Mouse (Mus musculus) spleen, adult 12 weeks (tissue): ENCODE results near the gene Ugt1a9.

ENCODE experiments used
- DNase-seq: peaks from one replicate; pipeline ENCODE4 v3.0.0; 2022; ENCODE audit warnings: low spot score

Ugt1a9 gene

GRCm38 (mm10) chr1:88235894-88236415 is 165.4 kb downstream of the Ugt1a9 start:
- DNase-seq, result no peak

GRCm38 (mm10) chr1:88237311-88237710 is 166.7 kb downstream of the Ugt1a9 start:
- DNase-seq, result no peak

GRCm38 (mm10) chr1:88238771-88239170 is 168.2 kb downstream of the Ugt1a9 start:
- DNase-seq, result no peak

- DNase-seq, result no peak
Measured at GRCm38 (mm10) chr1:88240072-88240471, 169.5 kb downstream of the Ugt1a9 start.

- no peak for DNase-seq
Measured at GRCm38 (mm10) chr1:88240579-88240978, 170.0 kb downstream of the Ugt1a9 start.

- DNase-seq, result no peak
Measured at GRCm38 (mm10) chr1:88243861-88244260, 173.3 kb downstream of the Ugt1a9 start.

- no peak for DNase-seq
Measured at GRCm38 (mm10) chr1:88245881-88246280, 175.3 kb downstream of the Ugt1a9 start.

- DNase-seq, result no peak
Measured at GRCm38 (mm10) chr1:88246386-88246785, 175.8 kb downstream of the Ugt1a9 start.

GRCm38 (mm10) chr1:88247660-88248059 is 177.1 kb downstream of the Ugt1a9 start:
- no peak for DNase-seq

- no peak for DNase-seq
Measured at GRCm38 (mm10) chr1:88248658-88249057, 178.1 kb downstream of the Ugt1a9 start.

GRCm38 (mm10) chr1:88249596-88249995 is 179.0 kb downstream of the Ugt1a9 start:
- DNase-seq, result no peak

GRCm38 (mm10) chr1:88250023-88250422 is 179.4 kb downstream of the Ugt1a9 start:
- DNase-seq, result no peak

GRCm38 (mm10) chr1:88253106-88253505 is 182.5 kb downstream of the Ugt1a9 start:
- no peak for DNase-seq

- no peak for DNase-seq
Measured at GRCm38 (mm10) chr1:88253540-88253939, 182.9 kb downstream of the Ugt1a9 start.

GRCm38 (mm10) chr1:88254793-88255465 is 184.3 kb downstream of the Ugt1a9 start:
- DNase-seq, result no peak

GRCm38 (mm10) chr1:88255466-88255857 is 184.9 kb downstream of the Ugt1a9 start:
- DNase-seq, result no peak

- no peak for DNase-seq
Measured at GRCm38 (mm10) chr1:88255989-88256754, 185.6 kb downstream of the Ugt1a9 start.

GRCm38 (mm10) chr1:88256886-88257663 is 186.5 kb downstream of the Ugt1a9 start:
- no peak for DNase-seq

GRCm38 (mm10) chr1:88257681-88258080 is 187.1 kb downstream of the Ugt1a9 start:
- DNase-seq, result no peak

GRCm38 (mm10) chr1:88258361-88258760 is 187.8 kb downstream of the Ugt1a9 start:
- DNase-seq, result no peak

GRCm38 (mm10) chr1:88258881-88259642 is 188.5 kb downstream of the Ugt1a9 start:
- DNase-seq, result no peak

GRCm38 (mm10) chr1:88259643-88260024 is 189.0 kb downstream of the Ugt1a9 start:
- DNase-seq, result no peak
